Mouse (Mus musculus) bone marrow, adult 2 months (tissue): ENCODE measurements at regions not wholly inside any gene's neighbourhood (a gene's known extent, or its start where the extent isn't known, plus 50 kb on each side); places are given as distances from the start of the nearest gene placed in this dataset.

Experiments used
- CTCF ChIP-seq: fragments of 200-500 bp; IDR thresholded peaks from 2 replicates; pipeline ENCODE4 v1.5.1; 2011; ENCODE audit warnings: low read length, control low read depth; ENCODE audit not compliant: control insufficient read depth, insufficient read depth
- POLR2A ChIP-seq: fragments of 200-500 bp; IDR thresholded peaks from 2 replicates; pipeline ENCODE4 v1.6.1; 2011; ENCODE audit warnings: low read depth, mild to moderate bottlenecking, control low read depth, low read length, borderline replicate concordance; ENCODE audit not compliant: control insufficient read depth

- TF ChIP-seq CTCF, result no peak
- no peak for TF ChIP-seq POLR2A
Observed at GRCm38 (mm10) chr11:45265989-45266302, 585.9 kb upstream of the Clint1 start.
